Mouse (Mus musculus): ENCODE results near the gene Madcam1.

Gene Madcam1

GRCm38 (mm10) chr10:79664131-79664665 is at the start of gene Madcam1:
Gene Madcam1 (plus strand): TSS chr10:79664559.
- peak; percentile 78 for DNase-seq

- DNase-seq: no peak
Observed at GRCm38 (mm10) chr10:79615860-79616259, 48.5 kb upstream of the Madcam1 start.

- DNase-seq: no peak
Observed at GRCm38 (mm10) chr10:79616376-79616775, 48.0 kb upstream of the Madcam1 start.

GRCm38 (mm10) chr10:79623950-79624349 is 40.4 kb upstream of the Madcam1 start:
- no peak for DNase-seq

GRCm38 (mm10) chr10:79625398-79625797 is 39.0 kb upstream of the Madcam1 start:
- DNase-seq: no peak

GRCm38 (mm10) chr10:79626156-79626555 is 38.2 kb upstream of the Madcam1 start:
- no peak for DNase-seq

GRCm38 (mm10) chr10:79628377-79628776 is 36.0 kb upstream of the Madcam1 start:
- DNase-seq: no peak

GRCm38 (mm10) chr10:79631432-79631831 is 32.9 kb upstream of the Madcam1 start:
- no peak for DNase-seq

- no peak for DNase-seq
Observed at GRCm38 (mm10) chr10:79633006-79633777, 31.2 kb upstream of the Madcam1 start.

- no peak for DNase-seq
Observed at GRCm38 (mm10) chr10:79636287-79636686, 28.1 kb upstream of the Madcam1 start.

- peak; percentile 24 for DNase-seq
Observed at GRCm38 (mm10) chr10:79637128-79638110, 26.9 kb upstream of the Madcam1 start, which contains the start of gene Shc2. Gene Shc2 (minus strand): TSS chr10:79637918.

GRCm38 (mm10) chr10:79638486-79639204 is 25.7 kb upstream of the Madcam1 start:
- DNase-seq: peak; percentile 20

GRCm38 (mm10) chr10:79645711-79646110 is 18.6 kb upstream of the Madcam1 start, which contains the start of gene Odf3l2:
Gene Odf3l2 (minus strand): TSS chr10:79645738.
- DNase-seq: no peak

- peak; percentile 75 for DNase-seq
Observed at GRCm38 (mm10) chr10:79649070-79649751, 15.1 kb upstream of the Madcam1 start.

GRCm38 (mm10) chr10:79652789-79653188 is 11.6 kb upstream of the Madcam1 start:
- no peak for DNase-seq

- no peak for DNase-seq
Observed at GRCm38 (mm10) chr10:79654946-79655395, 9.4 kb upstream of the Madcam1 start.

GRCm38 (mm10) chr10:79658829-79659228 is 5.5 kb upstream of the Madcam1 start:
- DNase-seq: peak; percentile 51

GRCm38 (mm10) chr10:79660298-79660697 is 4.1 kb upstream of the Madcam1 start:
- DNase-seq: no peak

GRCm38 (mm10) chr10:79661861-79662260 is 2.5 kb upstream of the Madcam1 start:
- DNase-seq: no peak

GRCm38 (mm10) chr10:79665051-79665450 is 692 bp downstream of the Madcam1 start:
- no peak for DNase-seq

GRCm38 (mm10) chr10:79666493-79666892 is 2.1 kb downstream of the Madcam1 start:
- no peak for DNase-seq

- DNase-seq: no peak
Observed at GRCm38 (mm10) chr10:79668076-79668475, 3.7 kb downstream of the Madcam1 start.

Data from kidney, postnatal 14 days (tissue).